Mouse (Mus musculus): Measurements from ENCODE around the gene Osbp. TPM values are rescaled to one million over a fixed set of nuclear protein-coding genes. Genes with fewer than 3 reads are reported as not detected.
A peak's percentile ranks its signal among the peaks of the same experiment; 100 is the strongest.
"Not testable (repeated sequence)": the region's sequence is repeated elsewhere in the genome, so short reads cannot be mapped to it uniquely, and the experiment has no call there.

The Osbp gene
- total and polyA plus RNA-seq, 2 experiments from 2014 or later = 5.1 to 43.2 TPM

GRCm38 (mm10) chr19:11975683-11976082 lies 9.9 kb downstream of the Osbp start:
- no peaks in the 10 kb centered on the region for H3K27me3 ChIP-seq (ENCODE audit: control insufficient read depth, insufficient read depth, low read length)
- H3K36me3 ChIP-seq (replicated peaks; ENCODE audit: control insufficient read depth, insufficient read depth, low read length) = peaks cover 92% of the 10 kb centered on the region
- ATAC-seq (ENCODE audit: insufficient read depth, low read depth) = no peak
- WGBS = 40% methylated on average over 4 of the region's 4 CpGs
- no peak overlapping the region for H3K4me3 ChIP-seq (ENCODE audit: low read depth, low read length)
- peaks cover 28% of the 10 kb centered on the region for H3K4me1 ChIP-seq (ENCODE audit: control insufficient read depth, insufficient read depth)
- H3K4me2 ChIP-seq (ENCODE audit: low read depth, low read length) = no peak overlapping the region
- H3K9me3 ChIP-seq (replicated peaks; ENCODE audit: control insufficient read depth, low read length) = no peaks in the 10 kb centered on the region
- H3K27ac ChIP-seq (ENCODE audit: low read depth) = peak overlapping the region; percentile 43; the same call in 1 of the 2 replicates
- TF ChIP-seq EP300 (IDR thresholded peaks at IDR 0.05; ENCODE audit: low read depth) = no peak
- TF ChIP-seq CTCF (IDR thresholded peaks at IDR 0.05; ENCODE audit: low read depth) = no peak
- DNase-seq (ENCODE audit: low spot score) = no peak
- no peak overlapping the region for H3K9ac ChIP-seq (replicated peaks; ENCODE audit: low read depth, low read length)

DNA sequence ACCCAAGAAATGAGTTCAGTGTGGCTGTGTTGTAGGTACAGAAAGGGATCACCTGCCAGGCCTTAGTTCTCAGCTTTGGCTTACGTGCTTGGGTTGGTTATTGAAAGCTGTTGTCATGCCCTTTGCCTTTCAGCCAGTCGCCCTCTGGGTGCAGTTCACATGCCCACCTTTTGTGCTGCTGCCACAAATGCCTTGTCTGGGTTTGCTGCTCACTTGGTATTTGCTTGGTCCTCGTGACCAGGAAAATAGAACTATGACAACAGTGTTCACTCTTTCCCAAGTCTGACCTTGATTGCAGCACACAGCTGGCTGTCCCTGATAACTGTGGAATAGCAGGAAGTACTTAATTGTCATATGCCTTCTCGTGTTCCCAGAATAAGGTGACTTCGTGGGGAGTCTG lies 11.6 kb downstream of the Osbp start:
- no peak overlapping the region for H3K9ac ChIP-seq (replicated peaks; ENCODE audit: low read depth, low read length)
- DNase-seq (ENCODE audit: low spot score) (peak; percentile 61), ATAC-seq (ENCODE audit: insufficient read depth, low read depth) (peak; percentile 89)
- TF ChIP-seq EP300 (IDR thresholded peaks at IDR 0.05; ENCODE audit: low read depth) (no peak; the same call in 1 of the 2 replicates), CTCF (IDR thresholded peaks at IDR 0.05; ENCODE audit: low read depth) (peak; percentile 16; the same call in 1 of the 2 replicates)
- H3K4me1 ChIP-seq (ENCODE audit: control insufficient read depth, insufficient read depth) = peaks cover 17% of the 10 kb centered on the region
- no peak overlapping the region for H3K4me3 ChIP-seq (ENCODE audit: low read depth, low read length)
- no peak overlapping the region for H3K4me2 ChIP-seq (ENCODE audit: low read depth, low read length)
- H3K27ac ChIP-seq (ENCODE audit: low read depth) = peak overlapping the region; percentile 68
- H3K27me3 ChIP-seq (ENCODE audit: control insufficient read depth, insufficient read depth, low read length) = no peaks in the 10 kb centered on the region
- H3K36me3 ChIP-seq (replicated peaks; ENCODE audit: control insufficient read depth, insufficient read depth, low read length) = peaks cover 91% of the 10 kb centered on the region
- H3K9me3 ChIP-seq (replicated peaks; ENCODE audit: control insufficient read depth, low read length) = no peaks in the 10 kb centered on the region
- WGBS = 34% methylated on average over 5 of the region's 5 CpGs

DNA sequence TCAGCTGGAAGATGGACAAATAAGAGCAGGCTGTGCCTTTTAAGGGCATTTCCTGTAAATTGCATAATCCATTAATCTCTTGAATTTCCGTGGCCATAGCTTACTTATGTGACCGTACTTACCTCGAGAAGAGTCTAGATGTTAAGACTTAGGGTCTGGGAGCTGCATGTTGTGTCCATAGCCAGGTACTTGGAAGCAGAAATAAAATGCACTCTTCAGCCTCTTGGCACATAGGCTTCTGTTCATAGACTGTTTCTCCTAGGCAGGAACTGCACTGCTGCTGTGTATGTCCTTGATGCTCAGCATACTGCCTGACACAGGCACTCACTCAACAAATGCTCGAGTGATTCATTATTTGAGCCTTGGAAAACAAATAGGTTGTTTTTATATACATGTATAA lies 14.7 kb downstream of the Osbp start:
- no peaks in the 10 kb centered on the region for H3K27me3 ChIP-seq (ENCODE audit: control insufficient read depth, insufficient read depth, low read length)
- TF ChIP-seq EP300 (IDR thresholded peaks at IDR 0.05; ENCODE audit: low read depth) = no peak
- no peak for TF ChIP-seq CTCF (IDR thresholded peaks at IDR 0.05; ENCODE audit: low read depth)
- H3K9me3 ChIP-seq (replicated peaks; ENCODE audit: control insufficient read depth, low read length) = no peaks in the 10 kb centered on the region
- no peak overlapping the region for H3K4me2 ChIP-seq (ENCODE audit: low read depth, low read length)
- no peak overlapping the region for H3K9ac ChIP-seq (replicated peaks; ENCODE audit: low read depth, low read length)
- DNase-seq (ENCODE audit: low spot score) (no peak), ATAC-seq (ENCODE audit: insufficient read depth, low read depth) (no peak)
- H3K4me3 ChIP-seq (ENCODE audit: low read depth, low read length) = no peak overlapping the region
- peaks cover 15% of the 10 kb centered on the region for H3K4me1 ChIP-seq (ENCODE audit: control insufficient read depth, insufficient read depth)
- H3K27ac ChIP-seq (ENCODE audit: low read depth) = no peak overlapping the region
- 89% methylated on average over 4 of the region's 4 CpGs for WGBS
- H3K36me3 ChIP-seq (replicated peaks; ENCODE audit: control insufficient read depth, insufficient read depth, low read length) = peaks cover 93% of the 10 kb centered on the region

GRCm38 (mm10) chr19:11984614-11985013 lies 18.9 kb downstream of the Osbp start:
- H3K27ac ChIP-seq (ENCODE audit: low read depth); H3K4me1 ChIP-seq (ENCODE audit: control insufficient read depth, insufficient read depth); H3K9ac ChIP-seq (replicated peaks; ENCODE audit: low read depth, low read length); H3K4me3 ChIP-seq (ENCODE audit: low read depth, low read length); ATAC-seq (ENCODE audit: insufficient read depth, low read depth); DNase-seq (ENCODE audit: low spot score); H3K4me2 ChIP-seq (ENCODE audit: low read depth, low read length); H3K27me3 ChIP-seq (ENCODE audit: control insufficient read depth, insufficient read depth, low read length); H3K9me3 ChIP-seq (replicated peaks; ENCODE audit: control insufficient read depth, low read length): not testable (repeated sequence)
- peaks cover 89% of the 10 kb centered on the region for H3K36me3 ChIP-seq (replicated peaks; ENCODE audit: control insufficient read depth, insufficient read depth, low read length)
- WGBS = 81% methylated on average over 5 of the region's 5 CpGs

DNA sequence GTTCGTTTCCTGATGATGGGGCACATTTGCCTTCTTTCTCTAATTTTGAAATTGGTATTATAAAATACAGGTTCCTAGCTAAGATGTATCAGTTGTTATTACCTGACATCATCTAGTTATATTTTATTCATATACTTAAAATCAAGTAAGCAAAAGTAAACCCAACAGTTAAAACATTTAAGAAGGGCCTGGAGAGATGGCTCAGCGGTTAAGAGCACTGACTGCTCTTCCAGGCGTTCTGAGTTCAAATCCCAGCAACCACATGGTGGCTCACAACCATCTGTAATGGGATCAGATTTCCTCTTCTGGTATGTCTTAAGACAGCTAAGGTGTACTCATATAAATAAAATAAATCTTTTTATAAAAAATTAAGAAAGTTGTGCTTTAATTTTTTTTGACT lies 22.1 kb downstream of the Osbp start:
- 86% methylated on average over 3 of the region's 3 CpGs for WGBS
- DNase-seq (ENCODE audit: low spot score) (no peak), ATAC-seq (ENCODE audit: insufficient read depth, low read depth) (no peak)
- TF ChIP-seq EP300 (IDR thresholded peaks at IDR 0.05; ENCODE audit: low read depth) (no peak), CTCF (IDR thresholded peaks at IDR 0.05; ENCODE audit: low read depth) (no peak)
- Histone ChIP-seq H3K9ac (replicated peaks; ENCODE audit: low read depth, low read length) (no peak overlapping the region), H3K4me1 (ENCODE audit: control insufficient read depth, insufficient read depth) (no peaks in the 10 kb centered on the region), H3K9me3 (replicated peaks; ENCODE audit: control insufficient read depth, low read length) (no peaks in the 10 kb centered on the region), H3K4me2 (ENCODE audit: low read depth, low read length) (no peak overlapping the region), H3K27me3 (ENCODE audit: control insufficient read depth, insufficient read depth, low read length) (no peaks in the 10 kb centered on the region), H3K27ac (ENCODE audit: low read depth) (no peak overlapping the region), H3K36me3 (replicated peaks; ENCODE audit: control insufficient read depth, insufficient read depth, low read length) (peaks cover 89% of the 10 kb centered on the region), H3K4me3 (ENCODE audit: low read depth, low read length) (no peak overlapping the region)

DNA sequence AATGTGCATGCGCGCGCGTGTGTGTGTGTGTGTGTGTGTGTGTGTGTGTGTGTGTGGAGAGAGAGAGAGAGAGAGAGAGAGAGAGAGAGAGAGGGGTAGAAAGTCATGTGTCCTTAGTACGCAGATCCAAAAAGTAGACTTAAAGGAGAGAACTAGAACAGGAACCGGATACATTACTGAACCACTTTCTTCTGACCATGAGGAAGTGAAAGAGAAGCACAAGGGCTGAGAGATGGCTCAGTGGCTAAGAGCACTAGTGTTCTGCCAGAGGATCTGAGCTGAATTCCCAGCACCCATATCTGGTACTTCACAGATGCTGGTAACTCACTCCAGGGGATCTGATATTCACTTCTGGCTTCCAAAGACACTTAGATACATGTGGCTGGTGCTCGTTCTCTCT lies 23.6 kb downstream of the Osbp start:
- H3K27me3 ChIP-seq (ENCODE audit: control insufficient read depth, insufficient read depth, low read length) = no peaks in the 10 kb centered on the region
- ATAC-seq (ENCODE audit: insufficient read depth, low read depth) (no peak), DNase-seq (ENCODE audit: low spot score) (no peak)
- 91% methylated on average over 7 of the region's 7 CpGs for WGBS
- no peak overlapping the region for H3K4me2 ChIP-seq (ENCODE audit: low read depth, low read length)
- no peaks in the 10 kb centered on the region for H3K9me3 ChIP-seq (replicated peaks; ENCODE audit: control insufficient read depth, low read length)
- H3K9ac ChIP-seq (replicated peaks; ENCODE audit: low read depth, low read length) = no peak overlapping the region
- TF ChIP-seq CTCF (IDR thresholded peaks at IDR 0.05; ENCODE audit: low read depth) = no peak
- no peak for TF ChIP-seq EP300 (IDR thresholded peaks at IDR 0.05; ENCODE audit: low read depth)
- H3K4me3 ChIP-seq (ENCODE audit: low read depth, low read length) = no peak overlapping the region
- H3K4me1 ChIP-seq (ENCODE audit: control insufficient read depth, insufficient read depth) = no peaks in the 10 kb centered on the region
- no peak overlapping the region for H3K27ac ChIP-seq (ENCODE audit: low read depth)
- H3K36me3 ChIP-seq (replicated peaks; ENCODE audit: control insufficient read depth, insufficient read depth, low read length) = peaks cover 82% of the 10 kb centered on the region
